Mouse (Mus musculus): Measurements from ENCODE around the gene Phf21a. TPM values are rescaled to one million over a fixed set of nuclear protein-coding genes. Genes with fewer than 3 reads are reported as not detected.

Gene Phf21a
- polyA plus RNA-seq, 1 experiment from 2014 or later, result 2.4 TPM

DNA sequence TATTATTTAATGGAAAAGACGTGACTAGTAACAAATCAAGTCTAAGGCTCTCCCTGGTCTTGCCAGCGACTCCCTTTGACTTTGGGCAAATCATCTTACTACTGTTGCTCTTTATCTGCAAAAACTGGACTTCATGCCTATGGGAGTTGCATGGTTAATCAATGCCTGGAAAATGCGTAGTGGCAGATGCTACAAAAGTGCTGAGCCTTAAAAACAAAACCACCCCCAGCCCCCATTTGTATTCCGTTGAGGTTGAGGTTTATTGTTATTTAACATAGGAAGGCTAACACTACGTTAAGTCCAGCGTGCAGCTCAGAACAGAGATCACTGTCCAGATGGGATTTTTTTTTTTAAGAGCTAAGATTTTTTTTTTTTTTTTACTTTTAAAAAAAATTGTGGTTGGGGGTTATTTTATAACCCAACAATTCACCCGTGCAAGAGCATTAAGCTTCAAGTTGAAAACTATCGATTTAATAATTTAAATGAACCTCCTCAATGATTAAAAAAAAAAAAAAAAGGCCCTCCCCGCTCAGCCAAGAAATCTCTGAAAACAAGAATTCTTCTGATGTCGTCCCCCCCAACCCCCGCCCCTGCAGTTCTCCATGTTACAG lies 89.3 kb downstream of the Phf21a start:
- WGBS (ENCODE audit: insufficient replicate concordance), result 12% methylated on average over 11 of the region's 11 CpGs
- peaks cover 33% of the 10 kb centered on the region for H3K4me1 ChIP-seq (replicated peaks)
- H3K36me3 ChIP-seq, result no peaks in the 10 kb centered on the region
- H3K27ac ChIP-seq, result peak overlapping the region; percentile 92; the same call in 1 of the 2 replicates
- peak overlapping the region; percentile 81 for H3K4me3 ChIP-seq (replicated peaks)
- DNase-seq (no peak), ATAC-seq (ENCODE audit: low read depth) (no peak)
- H3K4me2 ChIP-seq, result peak overlapping the region; percentile 96
- H3K9me3 ChIP-seq (replicated peaks), result no peaks in the 10 kb centered on the region
- H3K27me3 ChIP-seq, result peaks cover 4% of the 10 kb centered on the region; the same call in 1 of the 2 replicates
- H3K9ac ChIP-seq, result peak overlapping the region; percentile 87

DNA sequence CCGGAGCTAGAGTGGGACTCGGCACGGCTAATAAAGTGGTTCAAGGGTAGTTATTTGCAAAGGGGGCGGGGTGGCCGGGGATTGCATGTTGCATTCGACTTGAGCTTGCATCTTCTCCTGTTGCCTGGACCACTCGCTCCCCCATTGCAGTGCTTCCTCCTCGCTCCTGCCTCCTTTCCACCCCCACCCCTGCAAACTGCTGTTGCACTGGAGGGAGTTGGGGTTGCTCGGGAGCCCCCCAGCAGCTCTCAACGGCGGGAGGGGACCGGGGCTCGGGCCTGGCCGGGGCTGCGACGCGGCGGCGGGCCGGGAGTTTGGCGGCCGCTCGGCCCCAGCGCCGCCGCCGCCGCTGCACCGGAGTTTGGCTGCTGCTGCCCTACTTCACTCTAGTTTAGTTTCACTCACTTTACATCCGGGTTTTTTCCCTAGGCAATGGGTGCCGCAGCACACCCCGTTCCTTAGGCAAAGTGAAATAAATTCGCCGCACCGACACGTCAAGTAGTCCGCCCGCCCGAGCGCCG lies 90.1 kb downstream of the Phf21a start:
- Histone ChIP-seq H3K27me3 (0 out of 2 replicates have a peak, but pooled peaks cover 4% of the 10 kb centered on the region), H3K4me3 (replicated peaks) (peak overlapping the region; percentile 81), H3K4me2 (peak overlapping the region; percentile 96), H3K9ac (peak overlapping the region; percentile 87), H3K36me3 (no peaks in the 10 kb centered on the region), H3K4me1 (replicated peaks) (peaks cover 33% of the 10 kb centered on the region), H3K9me3 (replicated peaks) (no peaks in the 10 kb centered on the region), H3K27ac (peak overlapping the region; percentile 92)
- under 1% methylated on average over 40 of the region's 41 CpGs for WGBS (ENCODE audit: insufficient replicate concordance)
- peak; percentile 56 for DNase-seq
- peak; percentile 58 for ATAC-seq (ENCODE audit: low read depth)

DNA sequence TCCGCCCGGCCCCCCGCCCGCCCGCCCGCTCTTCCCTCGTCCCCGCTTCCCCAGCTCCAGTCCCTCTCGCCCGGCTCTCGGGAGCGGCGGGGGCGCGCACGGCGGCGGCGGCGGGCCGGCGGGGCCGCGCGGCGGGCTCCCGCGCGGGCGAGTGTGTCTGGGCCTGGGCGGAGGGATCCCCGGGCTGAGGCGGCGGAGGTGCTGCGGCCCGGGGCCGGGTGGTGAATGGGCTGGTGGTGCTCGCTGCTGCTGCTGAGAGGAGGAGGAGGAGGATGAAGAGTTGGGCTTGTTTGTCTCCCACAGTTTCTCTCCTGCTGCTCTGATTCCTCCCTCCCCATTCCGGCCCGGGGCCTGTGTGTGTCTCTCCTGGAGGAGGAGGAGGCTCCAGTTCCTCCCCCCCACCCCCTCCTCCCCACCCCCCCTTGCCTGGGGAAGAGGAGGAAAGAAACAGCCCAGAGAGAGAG lies 90.7 kb downstream of the Phf21a start:
- H3K4me1 ChIP-seq (replicated peaks), result peaks cover 33% of the 10 kb centered on the region
- ATAC-seq (ENCODE audit: low read depth), result peak; percentile 82
- peak overlapping the region; percentile 87 for H3K9ac ChIP-seq
- H3K27ac ChIP-seq, result peak overlapping the region; percentile 92
- 0 out of 2 replicates have a peak, but pooled peaks cover 4% of the 10 kb centered on the region for H3K27me3 ChIP-seq
- WGBS (ENCODE audit: insufficient replicate concordance), result 1% methylated on average over 30 of the region's 40 CpGs
- H3K36me3 ChIP-seq, result no peaks in the 10 kb centered on the region
- H3K4me3 ChIP-seq (replicated peaks), result peak overlapping the region; percentile 81
- H3K4me2 ChIP-seq, result peak overlapping the region; percentile 96
- DNase-seq, result peak; percentile 84
- no peaks in the 10 kb centered on the region for H3K9me3 ChIP-seq (replicated peaks)

DNA sequence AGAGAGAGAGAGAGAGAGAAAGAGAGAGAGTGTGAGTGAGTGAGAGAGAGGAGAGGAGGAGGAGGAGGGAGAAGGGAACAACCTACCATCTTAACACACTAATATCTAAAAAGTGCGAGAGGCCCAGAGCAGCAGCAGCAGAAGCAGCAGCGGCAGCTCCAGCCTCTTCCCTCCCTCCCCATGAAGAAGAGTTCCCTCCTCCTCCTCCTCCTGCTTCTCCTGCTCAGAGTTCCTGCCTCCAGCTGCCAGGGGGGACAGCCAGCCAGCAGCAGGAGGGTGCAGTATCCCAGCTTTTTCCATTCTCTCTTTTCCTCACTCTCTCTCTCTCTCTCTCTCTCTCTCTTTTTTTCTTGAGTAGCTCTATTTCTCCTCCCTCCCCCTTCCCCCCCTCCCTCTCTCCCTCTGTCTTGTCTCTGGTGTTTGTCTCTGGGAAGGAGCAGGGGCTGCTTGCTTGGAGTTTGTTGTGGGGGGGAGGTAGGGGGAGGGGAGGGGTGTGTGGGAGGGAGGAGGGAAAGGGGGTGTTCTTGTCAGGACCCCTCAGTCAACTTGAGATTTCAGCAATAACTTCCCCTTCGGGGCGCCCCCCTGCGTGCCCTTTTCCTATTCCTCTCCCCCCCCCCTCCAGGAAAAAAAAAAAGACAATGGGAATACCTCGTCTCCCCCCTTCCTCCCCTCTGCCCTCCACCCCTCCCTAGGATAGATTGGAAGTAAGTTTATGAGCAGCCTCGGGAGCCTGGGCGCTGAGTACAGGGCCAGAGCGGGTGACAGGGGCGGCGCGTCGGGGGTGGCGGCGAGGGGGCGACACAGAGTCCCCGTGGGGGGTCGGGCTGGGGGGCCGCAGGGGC lies 91.4 kb downstream of the Phf21a start:
- peak overlapping the region; percentile 87 for H3K9ac ChIP-seq
- H3K27ac ChIP-seq, result peak overlapping the region; percentile 92
- ATAC-seq (ENCODE audit: low read depth) (peak; percentile 61), DNase-seq (peak; percentile 52)
- H3K27me3 ChIP-seq, result 0 out of 2 replicates have a peak, but pooled peaks cover 4% of the 10 kb centered on the region
- no peaks in the 10 kb centered on the region for H3K9me3 ChIP-seq (replicated peaks)
- no peaks in the 10 kb centered on the region for H3K36me3 ChIP-seq
- H3K4me2 ChIP-seq, result peak overlapping the region; percentile 96
- H3K4me1 ChIP-seq (replicated peaks), result peaks cover 34% of the 10 kb centered on the region
- peak overlapping the region; percentile 81 for H3K4me3 ChIP-seq (replicated peaks)
- WGBS (ENCODE audit: insufficient replicate concordance), result 0% methylated on average over 10 of the region's 19 CpGs

DNA sequence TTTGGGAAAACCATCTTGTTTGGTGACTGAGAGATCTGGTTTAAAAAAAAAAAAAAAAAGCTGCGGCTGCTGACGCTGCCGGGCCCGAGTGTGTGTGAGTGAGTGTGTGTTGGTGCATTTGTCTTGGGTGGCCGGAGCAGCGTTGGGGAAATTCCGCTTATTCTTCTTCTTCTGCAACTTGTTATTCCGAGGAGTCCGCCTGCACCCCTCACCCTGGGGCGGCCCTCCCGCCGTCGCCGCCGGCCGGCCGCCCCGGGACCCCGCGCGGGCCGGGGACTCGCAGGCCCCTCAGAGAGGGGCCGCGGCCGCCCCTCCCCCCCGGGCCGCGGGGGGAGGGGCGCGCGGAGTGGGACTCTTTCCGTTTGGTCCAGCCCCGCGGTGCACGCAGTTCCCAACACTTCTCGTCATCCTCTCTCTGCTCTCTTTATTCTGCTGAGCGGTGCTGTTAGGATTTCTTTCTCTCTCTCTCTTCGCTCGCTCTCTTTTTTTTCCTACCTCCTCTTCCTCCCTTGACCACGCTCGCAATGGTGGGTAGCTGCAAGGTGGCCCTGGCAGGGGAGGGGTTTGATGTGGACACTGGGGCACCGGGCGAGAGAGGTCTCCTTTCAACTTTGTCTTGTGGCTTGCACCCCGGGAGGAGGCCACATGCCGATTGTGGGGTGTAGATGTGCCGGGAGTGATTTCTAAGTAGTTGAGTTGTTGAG lies 92.3 kb downstream of the Phf21a start:
- Histone ChIP-seq H3K36me3 (no peaks in the 10 kb centered on the region), H3K9me3 (replicated peaks) (no peaks in the 10 kb centered on the region), H3K4me3 (replicated peaks) (peak overlapping the region; percentile 81), H3K27ac (peak overlapping the region; percentile 92), H3K27me3 (0 out of 2 replicates have a peak, but pooled peaks cover 4% of the 10 kb centered on the region), H3K9ac (peak overlapping the region; percentile 87), H3K4me1 (replicated peaks) (peaks cover 40% of the 10 kb centered on the region), H3K4me2 (peak overlapping the region; percentile 96)
- WGBS (ENCODE audit: insufficient replicate concordance), result under 1% methylated on average over 44 of the region's 47 CpGs
- DNase-seq (peak; percentile 22), ATAC-seq (ENCODE audit: low read depth) (0 out of 2 replicates have a peak, but pooled peaks have one; percentile 6)

DNA sequence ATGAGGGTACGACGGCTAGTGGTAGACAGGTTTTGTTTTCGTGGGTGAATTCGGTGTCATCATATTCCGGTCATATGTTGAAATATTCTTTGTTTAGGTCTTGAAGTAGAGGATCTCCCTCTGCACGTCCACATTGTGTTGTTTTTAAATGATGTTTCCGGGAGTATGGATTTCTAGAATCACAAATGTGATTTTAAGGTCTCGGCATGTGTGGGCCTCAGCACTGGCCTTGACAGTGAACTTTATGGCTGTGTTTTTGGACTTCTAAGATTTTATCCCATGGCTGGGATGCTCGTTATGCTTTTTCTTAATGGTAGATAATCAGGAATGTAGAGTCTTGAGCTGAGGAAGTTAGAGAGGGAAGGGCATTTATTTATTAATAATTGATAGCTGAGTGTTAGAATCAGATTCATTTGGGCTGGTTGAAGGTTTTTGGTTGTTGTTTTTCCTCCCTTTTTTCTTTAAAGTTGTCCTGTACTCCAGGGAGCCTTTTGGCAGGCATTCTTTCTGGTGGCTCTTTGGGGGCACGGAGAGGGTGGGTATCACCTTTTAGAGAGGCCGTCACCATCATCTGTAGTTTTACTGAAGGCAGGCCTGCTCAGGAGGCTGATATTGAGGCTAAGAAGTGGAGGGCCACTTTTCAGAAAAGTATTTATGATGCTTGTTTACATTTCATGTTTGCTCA lies 93.0 kb downstream of the Phf21a start:
- Histone ChIP-seq H3K27ac (peak overlapping the region; percentile 92), H3K27me3 (0 out of 2 replicates have a peak, but pooled peaks cover 4% of the 10 kb centered on the region), H3K9me3 (replicated peaks) (no peaks in the 10 kb centered on the region), H3K4me1 (replicated peaks) (peaks cover 41% of the 10 kb centered on the region), H3K36me3 (no peaks in the 10 kb centered on the region), H3K4me3 (replicated peaks) (peak overlapping the region; percentile 81), H3K4me2 (peak overlapping the region; percentile 96), H3K9ac (peak overlapping the region; percentile 87)
- 27% methylated on average over 11 of the region's 11 CpGs for WGBS (ENCODE audit: insufficient replicate concordance)
- ATAC-seq (ENCODE audit: low read depth) (no peak), DNase-seq (no peak)

DNA sequence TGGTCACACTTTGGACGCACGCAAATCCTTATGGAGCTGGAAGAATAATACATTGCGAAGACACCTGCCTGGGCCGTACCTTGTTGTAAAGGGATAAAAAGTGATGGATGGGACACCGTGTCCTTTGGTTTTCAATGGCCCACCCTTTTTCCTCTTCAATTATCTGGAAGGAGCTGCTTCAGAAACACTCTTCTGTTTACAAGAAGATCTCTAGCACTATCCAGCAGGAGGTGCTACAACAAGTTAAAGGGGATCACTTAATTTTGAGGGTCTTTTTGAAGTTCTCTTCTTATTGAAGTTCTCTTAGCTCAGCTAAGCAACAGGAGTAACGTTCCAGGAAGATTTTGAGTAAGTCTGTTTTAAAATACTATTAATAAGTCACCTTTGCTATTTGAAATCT lies 94.1 kb downstream of the Phf21a start:
- no peak for DNase-seq
- no peaks in the 10 kb centered on the region for H3K9me3 ChIP-seq (replicated peaks)
- ATAC-seq (ENCODE audit: low read depth), result no peak
- H3K27ac ChIP-seq, result no peak overlapping the region
- WGBS (ENCODE audit: insufficient replicate concordance), result 74% methylated on average over 6 of the region's 6 CpGs
- no peaks in the 10 kb centered on the region for H3K36me3 ChIP-seq
- H3K4me1 ChIP-seq (replicated peaks), result peaks cover 41% of the 10 kb centered on the region
- no peak overlapping the region for H3K4me3 ChIP-seq (replicated peaks)
- H3K9ac ChIP-seq, result no peak overlapping the region
- H3K27me3 ChIP-seq, result 0 out of 2 replicates have a peak, but pooled peaks cover 4% of the 10 kb centered on the region
- no peak overlapping the region for H3K4me2 ChIP-seq

DNA sequence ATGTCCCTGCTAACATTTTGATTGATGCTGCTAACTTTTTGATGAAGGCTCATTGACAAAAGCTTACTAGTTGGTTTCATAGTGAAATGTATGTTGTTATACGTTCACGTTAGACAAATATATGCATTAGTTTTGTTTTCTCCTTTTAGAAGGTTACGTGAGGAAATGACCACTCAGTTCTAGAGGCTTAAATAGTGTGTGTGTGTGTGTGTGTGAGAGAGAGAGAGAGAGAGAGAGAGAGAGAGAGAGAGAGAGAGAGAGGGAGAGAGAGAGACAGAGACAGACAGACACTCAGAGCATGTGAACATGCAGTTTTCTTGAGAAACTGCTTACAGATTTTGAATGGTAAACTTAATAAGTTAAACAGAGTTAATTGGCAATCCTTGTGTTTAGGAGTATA lies 95.8 kb downstream of the Phf21a start:
- no peak overlapping the region for H3K27ac ChIP-seq
- H3K27me3 ChIP-seq, result 0 out of 2 replicates have a peak, but pooled peaks cover 4% of the 10 kb centered on the region
- H3K4me3 ChIP-seq (replicated peaks), result no peak overlapping the region
- H3K4me1 ChIP-seq (replicated peaks), result peaks cover 33% of the 10 kb centered on the region
- WGBS (ENCODE audit: insufficient replicate concordance), result 71% methylated on average over 3 of the region's 3 CpGs
- no peaks in the 10 kb centered on the region for H3K36me3 ChIP-seq
- H3K9me3 ChIP-seq (replicated peaks), result no peaks in the 10 kb centered on the region
- DNase-seq, result no peak
- no peak for ATAC-seq (ENCODE audit: low read depth)
- no peak overlapping the region for H3K9ac ChIP-seq
- H3K4me2 ChIP-seq, result no peak overlapping the region

DNA sequence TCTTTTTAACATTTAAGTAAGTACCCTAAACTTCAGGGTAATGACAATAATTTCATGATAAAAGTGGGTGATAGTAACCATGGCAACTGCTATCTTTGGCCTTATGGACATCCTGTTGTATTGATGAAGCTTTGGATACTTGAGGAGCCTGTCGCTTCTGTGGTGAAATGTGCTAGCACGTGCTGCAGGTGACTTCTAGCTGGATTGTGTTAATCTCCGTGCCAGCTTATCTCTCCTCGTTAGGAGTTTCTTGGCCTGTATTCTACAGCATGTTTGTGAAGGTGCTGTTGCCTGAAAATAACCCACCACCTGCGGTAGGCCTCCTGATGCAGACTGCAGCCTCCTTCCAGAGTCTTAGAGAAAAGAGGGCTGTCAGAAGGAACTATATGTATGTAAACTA lies 98.0 kb downstream of the Phf21a start:
- no peak for DNase-seq
- Histone ChIP-seq H3K4me3 (replicated peaks) (no peak overlapping the region), H3K4me1 (replicated peaks) (peaks cover 13% of the 10 kb centered on the region), H3K27ac (no peak overlapping the region), H3K4me2 (no peak overlapping the region), H3K27me3 (no peaks in the 10 kb centered on the region), H3K36me3 (no peaks in the 10 kb centered on the region), H3K9me3 (replicated peaks) (no peaks in the 10 kb centered on the region), H3K9ac (no peak overlapping the region)
- WGBS (ENCODE audit: insufficient replicate concordance), result 42% methylated on average over 5 of the region's 5 CpGs
- no peak for ATAC-seq (ENCODE audit: low read depth)

DNA sequence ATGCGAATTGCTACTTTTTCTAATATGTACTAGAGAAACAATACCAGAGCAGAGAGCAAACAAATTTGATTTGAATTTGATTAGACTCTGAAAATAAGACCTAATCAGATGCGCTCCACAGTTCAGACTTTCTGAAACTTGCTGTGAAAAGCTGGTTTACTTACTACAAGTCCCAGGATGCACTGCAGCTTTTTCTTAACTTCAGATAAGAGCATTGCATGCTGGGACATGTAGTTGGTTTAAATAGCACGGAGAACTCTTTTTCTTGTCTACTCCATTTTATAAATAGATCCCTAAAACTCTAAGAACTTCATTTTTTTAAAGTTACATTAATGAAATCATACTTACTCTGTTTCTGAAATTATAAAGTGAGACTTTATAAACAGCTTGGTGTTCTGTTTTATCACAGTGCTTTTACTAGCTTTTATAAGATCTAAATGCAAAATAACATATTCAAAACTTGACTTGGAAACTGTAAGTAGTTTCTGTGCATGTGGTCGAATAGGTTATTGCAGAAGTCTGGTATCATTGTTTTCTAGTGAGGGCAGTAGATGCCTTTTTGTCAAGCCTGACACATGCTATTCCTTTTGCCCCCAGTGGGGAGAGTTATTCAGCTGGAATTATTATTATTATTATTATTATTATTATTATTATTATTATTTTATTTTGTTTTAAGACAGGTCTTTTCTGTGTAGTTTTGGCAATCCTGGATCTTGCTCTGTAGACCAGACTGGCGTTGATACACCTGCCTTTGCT lies 99.1 kb downstream of the Phf21a start:
- Histone ChIP-seq H3K9ac (no peak overlapping the region), H3K9me3 (replicated peaks) (no peaks in the 10 kb centered on the region), H3K27ac (no peak overlapping the region), H3K4me1 (replicated peaks) (peaks cover 10% of the 10 kb centered on the region), H3K4me3 (replicated peaks) (no peak overlapping the region), H3K36me3 (no peaks in the 10 kb centered on the region), H3K4me2 (no peak overlapping the region), H3K27me3 (no peaks in the 10 kb centered on the region)
- DNase-seq, result peak; percentile 32
- no peak for ATAC-seq (ENCODE audit: low read depth)
- WGBS (ENCODE audit: insufficient replicate concordance), result 57% methylated on average over 5 of the region's 5 CpGs
